Mouse (Mus musculus) frontal cortex, adult (tissue): ENCODE measurements around the gene Gm42906.

ENCODE experiments used
- ATAC-seq: cut with Nextera tagmentation; 2 replicates; pipeline ENCODE4 v1.9.2; 2017; ENCODE audit warnings: mild to moderate bottlenecking, moderate library complexity, mixed read lengths; ENCODE audit not compliant: low TSS enrichment

Gm42906 gene

GRCm38 (mm10) chr5:151428113-151428756 is at the start of gene Gm42906:
TSS of gene Gm42906 (minus strand) at chr5:151428163.
- no peak for ATAC-seq

GRCm38 (mm10) chr5:151445695-151446094 is 17.7 kb upstream of the Gm42906 start:
- no peak for ATAC-seq

- no peak for ATAC-seq
Observed at GRCm38 (mm10) chr5:151435106-151435505, 7.1 kb upstream of the Gm42906 start.

- no peak for ATAC-seq
Observed at GRCm38 (mm10) chr5:151426466-151426865, 1.5 kb downstream of the Gm42906 start.

GRCm38 (mm10) chr5:151422692-151423091 is 5.3 kb downstream of the Gm42906 start:
- no peak for ATAC-seq

- ATAC-seq, result 0 out of 2 replicates have a peak, but pooled peaks have one; percentile 20
Observed at GRCm38 (mm10) chr5:151421859-151422258, 6.1 kb downstream of the Gm42906 start.

GRCm38 (mm10) chr5:151418551-151418950 is 9.4 kb downstream of the Gm42906 start:
- no peak for ATAC-seq

- ATAC-seq, result no peak
Observed at GRCm38 (mm10) chr5:151417421-151418038, 10.4 kb downstream of the Gm42906 start.

- ATAC-seq, result no peak
Observed at GRCm38 (mm10) chr5:151416988-151417387, 11.0 kb downstream of the Gm42906 start.

GRCm38 (mm10) chr5:151413617-151414016 is 14.3 kb downstream of the Gm42906 start:
- no peak for ATAC-seq

GRCm38 (mm10) chr5:151412666-151413463 is 15.1 kb downstream of the Gm42906 start:
- ATAC-seq, result no peak

GRCm38 (mm10) chr5:151410006-151410405 is 18.0 kb downstream of the Gm42906 start:
- ATAC-seq, result no peak

- no peak for ATAC-seq
Observed at GRCm38 (mm10) chr5:151409282-151409681, 18.7 kb downstream of the Gm42906 start.

- no peak for ATAC-seq
Observed at GRCm38 (mm10) chr5:151408124-151408900, 19.7 kb downstream of the Gm42906 start.

GRCm38 (mm10) chr5:151407493-151407892 is 20.5 kb downstream of the Gm42906 start:
- ATAC-seq, result no peak

- no peak for ATAC-seq
Observed at GRCm38 (mm10) chr5:151406276-151406675, 21.7 kb downstream of the Gm42906 start.

GRCm38 (mm10) chr5:151405314-151405903 is 22.6 kb downstream of the Gm42906 start:
- no peak for ATAC-seq

GRCm38 (mm10) chr5:151403586-151403985 is 24.4 kb downstream of the Gm42906 start:
- no peak for ATAC-seq

GRCm38 (mm10) chr5:151400557-151400944 is 27.4 kb downstream of the Gm42906 start:
- no peak for ATAC-seq

- no peak for ATAC-seq
Observed at GRCm38 (mm10) chr5:151399918-151400556, 27.9 kb downstream of the Gm42906 start.

GRCm38 (mm10) chr5:151396119-151396518 is 31.8 kb downstream of the Gm42906 start:
- peak; percentile 77 for ATAC-seq
